Mouse (Mus musculus) hindbrain, embryonic 13.5 days (tissue): ENCODE results near the gene Frat2. TPM values are rescaled to one million over a fixed set of nuclear protein-coding genes. Genes with fewer than 3 reads are reported as not detected.

ENCODE experiments used
- ATAC-seq: fragments of 200-750 bp; cut with Nextera tagmentation; 2 replicates; pipeline ENCODE4 v1.8.0; 2017; ENCODE audit warnings: moderate TSS enrichment; ENCODE audit not compliant: low FRiP score
- H3K27ac ChIP-seq: fragments of 300-500 bp; sonication (generic); 2 replicates; pipeline ENCODE4 v1.5.1; 2015; ENCODE audit warnings: inconsistent platforms, mild to moderate bottlenecking, moderate library complexity
- H3K27me3 ChIP-seq: fragments of 300-500 bp; sonication (generic); 2 replicates; pipeline ENCODE4 v1.6.1; 2015; ENCODE audit warnings: mild to moderate bottlenecking, inconsistent platforms
- H3K36me3 ChIP-seq: fragments of 300-500 bp; sonication (generic); 2 replicates; pipeline ENCODE4 v1.6.1; 2015; ENCODE audit warnings: mild to moderate bottlenecking, inconsistent platforms
- H3K4me1 ChIP-seq: fragments of 300-500 bp; sonication (generic); replicated peaks from 2 replicates; pipeline ENCODE4 v1.6.1; 2015; ENCODE audit warnings: inconsistent platforms
- H3K4me2 ChIP-seq: fragments of 300-500 bp; sonication (generic); 2 replicates; pipeline ENCODE4 v1.6.1; 2015; ENCODE audit warnings: inconsistent platforms, mild to moderate bottlenecking, moderate library complexity
- H3K4me3 ChIP-seq: fragments of 300-500 bp; sonication (generic); 2 replicates; pipeline ENCODE4 v1.5.1; 2015; ENCODE audit warnings: mild to moderate bottlenecking, inconsistent platforms
- H3K9ac ChIP-seq: fragments of 300-500 bp; sonication (generic); 2 replicates; pipeline ENCODE4 v1.6.1; 2015; ENCODE audit warnings: mild to moderate bottlenecking, inconsistent platforms
- H3K9me3 ChIP-seq: fragments of 300-500 bp; sonication (generic); 2 replicates; pipeline ENCODE4 v1.6.1; 2016; ENCODE audit warnings: inconsistent platforms
- WGBS: fragments of 180-500 bp; shearing (Covaris S2); methylation state at CpG from one replicate; pipeline ENCODE4 v1.1.7; 2015; 5-methylcytosine and 5-hydroxymethylcytosine counted together
- polyA plus RNA-seq: library from polyadenylated mRNA; unstranded; fragments of >200 nt; fragmentation: Nextera tagmentation; extraction: Ambion mirVana; gene quantifications from 2 replicates; pipeline ENCODE4 v1.2.1, GENCODE M21; 2015

Gene Frat2
- polyA plus RNA-seq, 1 experiment from 2014 or later = 10.4 TPM

GRCm38 (mm10) chr19:41830106-41831031, 17.6 kb downstream of the Frat2 start:
- Histone ChIP-seq H3K27ac (peak overlapping the region; percentile 95), H3K4me3 (peak overlapping the region; percentile 83), H3K36me3 (no peaks in the 10 kb centered on the region), H3K27me3 (peaks cover 8% of the 10 kb centered on the region), H3K9ac (peak overlapping the region; percentile 93), H3K4me2 (peak overlapping the region; percentile 96), H3K9me3 (no peaks in the 10 kb centered on the region), H3K4me1 (peaks cover 39% of the 10 kb centered on the region)
- under 1% methylated on average over 103 of the region's 112 CpGs for WGBS
- peak; percentile 65 for ATAC-seq

GRCm38 (mm10) chr19:41829381-41830105, 18.4 kb downstream of the Frat2 start, which contains the start of gene Frat1:
Gene Frat1 (plus strand): TSS chr19:41829970.
- ATAC-seq = peak; percentile 99
- Histone ChIP-seq H3K4me2 (peak within 1 kb of the TSS; percentile 96), H3K36me3 (no peaks in the 10 kb centered on the region), H3K9ac (peak within 1 kb of the TSS; percentile 93), H3K4me1 (peaks cover 34% of the 10 kb centered on the region), H3K9me3 (no peaks in the 10 kb centered on the region), H3K4me3 (peak within 1 kb of the TSS; percentile 83), H3K27ac (peak within 1 kb of the TSS; percentile 95), H3K27me3 (peaks cover 8% of the 10 kb centered on the region)
- WGBS = under 1% methylated on average over 39 of the region's 39 CpGs

GRCm38 (mm10) chr19:41828941-41829340, 19.0 kb downstream of the Frat2 start:
- Histone ChIP-seq H3K27ac (peak overlapping the region; percentile 95), H3K4me1 (peaks cover 31% of the 10 kb centered on the region), H3K36me3 (no peaks in the 10 kb centered on the region), H3K9me3 (no peaks in the 10 kb centered on the region), H3K27me3 (peaks cover 8% of the 10 kb centered on the region), H3K4me3 (peak overlapping the region; percentile 83), H3K4me2 (peak overlapping the region; percentile 96), H3K9ac (peak overlapping the region; percentile 68)
- 52% methylated on average over 3 of the region's 3 CpGs for WGBS
- no peak for ATAC-seq

- peaks cover 9% of the 10 kb centered on the region for H3K4me1 ChIP-seq
- no peak overlapping the region for H3K4me3 ChIP-seq
- 79% methylated on average over 3 of the region's 3 CpGs for WGBS
- no peak overlapping the region for H3K27ac ChIP-seq
- no peak for ATAC-seq
- no peaks in the 10 kb centered on the region for H3K9me3 ChIP-seq
- no peak overlapping the region for H3K9ac ChIP-seq
- H3K36me3 ChIP-seq = no peaks in the 10 kb centered on the region
- no peak overlapping the region for H3K4me2 ChIP-seq
- no peaks in the 10 kb centered on the region for H3K27me3 ChIP-seq
Measured at GRCm38 (mm10) chr19:41826529-41826928, 21.4 kb downstream of the Frat2 start.

DNA sequence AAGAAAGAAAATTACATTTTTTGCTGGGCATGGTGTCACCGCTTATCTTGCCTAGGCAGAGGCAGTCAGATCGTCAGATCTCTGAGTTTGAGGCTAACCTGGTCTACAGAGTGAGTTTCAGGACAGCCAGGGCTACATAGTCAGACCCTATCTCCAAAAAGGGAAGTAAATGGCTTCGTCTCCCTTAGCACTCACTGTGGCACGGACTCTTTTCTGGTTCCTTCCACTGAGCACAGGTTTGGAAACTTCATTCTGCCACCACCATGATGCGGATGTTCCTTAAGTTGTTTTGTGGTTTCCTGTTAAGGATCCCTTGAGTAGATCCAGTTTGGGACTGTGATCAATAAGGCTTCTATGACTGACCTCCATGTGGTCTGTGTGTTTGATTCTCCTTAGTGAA, 23.0 kb downstream of the Frat2 start:
- Histone ChIP-seq H3K9ac (no peak overlapping the region), H3K4me2 (no peak overlapping the region), H3K27me3 (no peaks in the 10 kb centered on the region), H3K27ac (no peak overlapping the region), H3K4me3 (no peak overlapping the region), H3K36me3 (no peaks in the 10 kb centered on the region), H3K4me1 (no peaks in the 10 kb centered on the region; the same call in 1 of the 2 replicates), H3K9me3 (no peaks in the 10 kb centered on the region)
- 88% methylated on average over 5 of the region's 5 CpGs for WGBS
- ATAC-seq = no peak

- Histone ChIP-seq H3K4me1 (no peaks in the 10 kb centered on the region; the same call in 1 of the 2 replicates), H3K27me3 (no peaks in the 10 kb centered on the region), H3K4me3 (no peak overlapping the region), H3K9me3 (no peaks in the 10 kb centered on the region), H3K4me2 (no peak overlapping the region), H3K36me3 (no peaks in the 10 kb centered on the region), H3K27ac (no peak overlapping the region), H3K9ac (no peak overlapping the region)
- 84% methylated on average over 1 of the region's 1 CpGs for WGBS
- ATAC-seq = no peak
Measured at GRCm38 (mm10) chr19:41822589-41822988, 25.3 kb downstream of the Frat2 start.

GRCm38 (mm10) chr19:41821436-41821835, 26.5 kb downstream of the Frat2 start:
- no peaks in the 10 kb centered on the region for H3K27me3 ChIP-seq
- no peak overlapping the region for H3K27ac ChIP-seq
- no peak for ATAC-seq
- no peaks in the 10 kb centered on the region for H3K36me3 ChIP-seq
- 11% methylated on average over 5 of the region's 5 CpGs for WGBS
- no peak overlapping the region for H3K4me3 ChIP-seq
- no peak overlapping the region for H3K4me2 ChIP-seq
- no peaks in the 10 kb centered on the region for H3K9me3 ChIP-seq
- H3K9ac ChIP-seq = no peak overlapping the region
- no peaks in the 10 kb centered on the region; the same call in 1 of the 2 replicates for H3K4me1 ChIP-seq

GRCm38 (mm10) chr19:41818749-41819148, 29.2 kb downstream of the Frat2 start:
- no peak overlapping the region for H3K9ac ChIP-seq
- 90% methylated on average over 4 of the region's 4 CpGs for WGBS
- no peak for ATAC-seq
- no peaks in the 10 kb centered on the region for H3K27me3 ChIP-seq
- no peak overlapping the region for H3K27ac ChIP-seq
- H3K9me3 ChIP-seq = no peaks in the 10 kb centered on the region
- no peak overlapping the region for H3K4me3 ChIP-seq
- H3K4me1 ChIP-seq = no peaks in the 10 kb centered on the region; the same call in 1 of the 2 replicates
- H3K36me3 ChIP-seq = no peaks in the 10 kb centered on the region
- no peak overlapping the region for H3K4me2 ChIP-seq

GRCm38 (mm10) chr19:41817325-41817724, 30.6 kb downstream of the Frat2 start:
- H3K4me1 ChIP-seq = no peaks in the 10 kb centered on the region; the same call in 1 of the 2 replicates
- H3K27me3 ChIP-seq = no peaks in the 10 kb centered on the region
- no peak overlapping the region for H3K9ac ChIP-seq
- no peak overlapping the region for H3K4me2 ChIP-seq
- H3K27ac ChIP-seq = no peak overlapping the region
- H3K9me3 ChIP-seq = no peaks in the 10 kb centered on the region
- H3K36me3 ChIP-seq = no peaks in the 10 kb centered on the region
- WGBS = 62% methylated on average over 10 of the region's 10 CpGs
- no peak overlapping the region for H3K4me3 ChIP-seq
- no peak for ATAC-seq

DNA sequence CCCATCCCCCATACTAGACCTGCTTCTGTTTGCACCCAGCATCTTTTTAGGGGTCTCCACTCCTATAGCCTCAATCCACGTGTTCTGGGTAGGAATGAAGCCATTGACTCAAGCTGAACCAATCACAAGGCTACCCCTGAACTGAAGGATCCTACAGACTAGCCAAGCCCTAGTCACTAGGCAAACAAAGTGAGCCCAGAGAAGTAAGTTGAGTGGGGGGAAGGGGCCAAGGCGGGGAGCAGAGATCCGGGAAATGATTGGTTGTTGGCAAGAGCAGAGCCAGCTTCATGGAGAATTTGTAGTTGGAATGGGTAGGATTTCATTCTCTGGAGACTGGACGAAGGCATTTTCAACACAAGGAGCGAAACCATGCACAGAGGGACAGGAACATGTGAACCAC, 31.0 kb downstream of the Frat2 start:
- ATAC-seq = no peak
- 67% methylated on average over 5 of the region's 5 CpGs for whole genome bisulfite sequencing
- Histone ChIP-seq H3K4me3 (no peak overlapping the region), H3K4me1 (no peaks in the 10 kb centered on the region; the same call in 1 of the 2 replicates), H3K27me3 (no peaks in the 10 kb centered on the region), H3K9ac (no peak overlapping the region), H3K36me3 (no peaks in the 10 kb centered on the region), H3K27ac (no peak overlapping the region), H3K9me3 (no peaks in the 10 kb centered on the region), H3K4me2 (no peak overlapping the region)

DNA sequence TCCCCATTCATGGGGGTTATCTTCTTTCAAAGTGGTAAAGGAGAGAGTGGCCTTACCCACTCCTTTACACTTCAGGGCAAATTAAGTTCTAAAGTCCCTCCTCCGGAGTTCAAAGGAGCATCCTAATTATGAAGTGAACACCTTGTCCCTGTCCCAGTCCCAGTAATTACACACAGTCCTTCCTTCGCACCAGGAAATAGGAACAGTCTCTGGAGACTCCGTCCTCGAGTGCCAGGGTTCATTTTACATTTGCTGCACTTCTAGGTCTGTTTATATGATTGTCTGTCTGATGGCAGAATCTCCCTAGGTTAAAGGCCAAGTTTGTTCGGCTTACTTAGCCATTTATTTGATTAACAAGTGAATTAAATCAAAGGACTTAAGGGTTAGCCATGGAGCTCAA, 31.5 kb downstream of the Frat2 start:
- Histone ChIP-seq H3K36me3 (no peaks in the 10 kb centered on the region), H3K27me3 (no peaks in the 10 kb centered on the region), H3K27ac (no peak overlapping the region), H3K4me2 (no peak overlapping the region), H3K9ac (no peak overlapping the region), H3K9me3 (no peaks in the 10 kb centered on the region), H3K4me3 (no peak overlapping the region), H3K4me1 (no peaks in the 10 kb centered on the region; the same call in 1 of the 2 replicates)
- no peak for ATAC-seq
- 83% methylated on average over 5 of the region's 5 CpGs for WGBS

DNA sequence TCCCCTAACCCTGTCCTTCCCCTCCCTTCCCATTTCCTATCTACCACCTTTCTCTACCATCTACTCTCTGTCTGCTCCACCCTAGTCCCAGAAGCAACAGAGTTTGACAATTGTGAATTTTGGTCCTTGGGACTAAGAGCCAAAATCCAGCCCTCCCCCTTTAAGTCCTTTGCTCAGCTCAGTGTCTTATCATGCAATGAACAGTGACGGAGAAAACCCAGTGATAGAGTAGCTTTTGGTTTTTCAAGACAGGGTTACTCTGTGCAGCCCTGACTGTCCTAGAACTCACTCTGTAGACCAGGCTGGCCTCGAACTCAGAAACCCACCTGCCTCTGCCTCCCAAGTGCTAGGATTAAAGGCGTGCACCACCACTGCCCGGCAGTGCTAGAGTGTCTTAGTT, 34.6 kb downstream of the Frat2 start:
- Histone ChIP-seq H3K4me2 (no peak overlapping the region), H3K4me3 (no peak overlapping the region), H3K4me1 (no peaks in the 10 kb centered on the region), H3K27me3 (no peaks in the 10 kb centered on the region), H3K36me3 (no peaks in the 10 kb centered on the region), H3K9ac (no peak overlapping the region), H3K9me3 (no peaks in the 10 kb centered on the region), H3K27ac (no peak overlapping the region)
- 96% methylated on average over 4 of the region's 4 CpGs for WGBS
- no peak for ATAC-seq
